Mouse (Mus musculus): ENCODE data around the gene Clba1. TPM values are rescaled to one million over a fixed set of nuclear protein-coding genes. Genes with fewer than 3 reads are reported as not detected.
A peak's percentile ranks its signal among the peaks of the same experiment; 100 is the strongest.

Clba1 gene
- polyA plus RNA-seq, 1 experiment: 1.7 TPM

- H3K4me3 ChIP-seq (ENCODE audit: insufficient read depth, low read depth, low read length): no peak overlapping the region
- no peaks in the 10 kb centered on the region for H3K4me1 ChIP-seq (ENCODE audit: control insufficient read depth, insufficient read depth, insufficient read length, low read length)
- no peak overlapping the region for H3K27ac ChIP-seq (replicated peaks; ENCODE audit: low read depth, low read length)
Observed at GRCm38 (mm10) chr12:112773366-112773765, 35.4 kb upstream of the Clba1 start.

- H3K4me3 ChIP-seq (ENCODE audit: insufficient read depth, low read depth, low read length): no peak overlapping the region
- no peaks in the 10 kb centered on the region for H3K4me1 ChIP-seq (ENCODE audit: control insufficient read depth, insufficient read depth, insufficient read length, low read length)
- no peak overlapping the region for H3K27ac ChIP-seq (replicated peaks; ENCODE audit: low read depth, low read length)
Observed at GRCm38 (mm10) chr12:112774026-112774425, 34.7 kb upstream of the Clba1 start.

- no peaks in the 10 kb centered on the region for H3K4me1 ChIP-seq (ENCODE audit: control insufficient read depth, insufficient read depth, insufficient read length, low read length)
- no peak overlapping the region for H3K27ac ChIP-seq (replicated peaks; ENCODE audit: low read depth, low read length)
- no peak overlapping the region for H3K4me3 ChIP-seq (ENCODE audit: insufficient read depth, low read depth, low read length)
Observed at GRCm38 (mm10) chr12:112774481-112774880, 34.3 kb upstream of the Clba1 start.

- no peak overlapping the region for H3K4me3 ChIP-seq (ENCODE audit: insufficient read depth, low read depth, low read length)
- no peaks in the 10 kb centered on the region for H3K4me1 ChIP-seq (ENCODE audit: control insufficient read depth, insufficient read depth, insufficient read length, low read length)
- H3K27ac ChIP-seq (replicated peaks; ENCODE audit: low read depth, low read length): no peak overlapping the region
Observed at GRCm38 (mm10) chr12:112791026-112791425, 17.7 kb upstream of the Clba1 start.

- H3K4me3 ChIP-seq (ENCODE audit: insufficient read depth, low read depth, low read length): peak overlapping the region; percentile 44
- no peaks in the 10 kb centered on the region for H3K4me1 ChIP-seq (ENCODE audit: control insufficient read depth, insufficient read depth, insufficient read length, low read length)
- no peak overlapping the region for H3K27ac ChIP-seq (replicated peaks; ENCODE audit: low read depth, low read length)
Observed at GRCm38 (mm10) chr12:112793601-112794355, 15.0 kb upstream of the Clba1 start.

- Histone ChIP-seq H3K4me1 (ENCODE audit: control insufficient read depth, insufficient read depth, insufficient read length, low read length) (no peaks in the 10 kb centered on the region), H3K4me3 (ENCODE audit: insufficient read depth, low read depth, low read length) (peak overlapping the region; percentile 44), H3K27ac (replicated peaks; ENCODE audit: low read depth, low read length) (no peak overlapping the region)
Observed at GRCm38 (mm10) chr12:112794356-112794816, 14.4 kb upstream of the Clba1 start.

- peak overlapping the region; percentile 30; the same call in 1 of the 2 replicates for H3K27ac ChIP-seq (replicated peaks; ENCODE audit: low read depth, low read length)
- H3K4me3 ChIP-seq (ENCODE audit: insufficient read depth, low read depth, low read length): peak overlapping the region; percentile 44
- H3K4me1 ChIP-seq (ENCODE audit: control insufficient read depth, insufficient read depth, insufficient read length, low read length): no peaks in the 10 kb centered on the region
Observed at GRCm38 (mm10) chr12:112794998-112795397, 13.7 kb upstream of the Clba1 start.

- Histone ChIP-seq H3K4me3 (ENCODE audit: insufficient read depth, low read depth, low read length) (peak overlapping the region; percentile 44), H3K4me1 (ENCODE audit: control insufficient read depth, insufficient read depth, insufficient read length, low read length) (no peaks in the 10 kb centered on the region), H3K27ac (replicated peaks; ENCODE audit: low read depth, low read length) (peak overlapping the region; percentile 30; the same call in 1 of the 2 replicates)
Observed at GRCm38 (mm10) chr12:112795466-112796104, 13.2 kb upstream of the Clba1 start.

GRCm38 (mm10) chr12:112796551-112797510, 11.9 kb upstream of the Clba1 start:
- no peaks in the 10 kb centered on the region for H3K4me1 ChIP-seq (ENCODE audit: control insufficient read depth, insufficient read depth, insufficient read length, low read length)
- no peak overlapping the region for H3K27ac ChIP-seq (replicated peaks; ENCODE audit: low read depth, low read length)
- H3K4me3 ChIP-seq (ENCODE audit: insufficient read depth, low read depth, low read length): no peak overlapping the region

GRCm38 (mm10) chr12:112797672-112798331, 10.9 kb upstream of the Clba1 start:
- Histone ChIP-seq H3K4me3 (ENCODE audit: insufficient read depth, low read depth, low read length) (no peak overlapping the region), H3K4me1 (ENCODE audit: control insufficient read depth, insufficient read depth, insufficient read length, low read length) (no peaks in the 10 kb centered on the region), H3K27ac (replicated peaks; ENCODE audit: low read depth, low read length) (no peak overlapping the region)

GRCm38 (mm10) chr12:112798332-112798681, 10.4 kb upstream of the Clba1 start:
- no peak overlapping the region for H3K27ac ChIP-seq (replicated peaks; ENCODE audit: low read depth, low read length)
- no peaks in the 10 kb centered on the region for H3K4me1 ChIP-seq (ENCODE audit: control insufficient read depth, insufficient read depth, insufficient read length, low read length)
- H3K4me3 ChIP-seq (ENCODE audit: insufficient read depth, low read depth, low read length): no peak overlapping the region

GRCm38 (mm10) chr12:112798716-112799115, 10.0 kb upstream of the Clba1 start:
- Histone ChIP-seq H3K4me3 (ENCODE audit: insufficient read depth, low read depth, low read length) (no peak overlapping the region), H3K4me1 (ENCODE audit: control insufficient read depth, insufficient read depth, insufficient read length, low read length) (no peaks in the 10 kb centered on the region), H3K27ac (replicated peaks; ENCODE audit: low read depth, low read length) (no peak overlapping the region)

GRCm38 (mm10) chr12:112799237-112799970, 9.3 kb upstream of the Clba1 start:
- Histone ChIP-seq H3K4me1 (ENCODE audit: control insufficient read depth, insufficient read depth, insufficient read length, low read length) (no peaks in the 10 kb centered on the region), H3K4me3 (ENCODE audit: insufficient read depth, low read depth, low read length) (no peak overlapping the region), H3K27ac (replicated peaks; ENCODE audit: low read depth, low read length) (no peak overlapping the region)

- no peak overlapping the region for H3K4me3 ChIP-seq (ENCODE audit: insufficient read depth, low read depth, low read length)
- no peak overlapping the region for H3K27ac ChIP-seq (replicated peaks; ENCODE audit: low read depth, low read length)
- no peaks in the 10 kb centered on the region for H3K4me1 ChIP-seq (ENCODE audit: control insufficient read depth, insufficient read depth, insufficient read length, low read length)
Observed at GRCm38 (mm10) chr12:112800476-112800875, 8.3 kb upstream of the Clba1 start.
